Mouse (Mus musculus): ENCODE measurements around the gene Ccng2. TPM values are rescaled to one million over a fixed set of nuclear protein-coding genes. Genes with fewer than 3 reads are reported as not detected.

The Ccng2 gene
- polyA plus RNA-seq, 1 experiment from 2014 or later, result 124 TPM

DNA sequence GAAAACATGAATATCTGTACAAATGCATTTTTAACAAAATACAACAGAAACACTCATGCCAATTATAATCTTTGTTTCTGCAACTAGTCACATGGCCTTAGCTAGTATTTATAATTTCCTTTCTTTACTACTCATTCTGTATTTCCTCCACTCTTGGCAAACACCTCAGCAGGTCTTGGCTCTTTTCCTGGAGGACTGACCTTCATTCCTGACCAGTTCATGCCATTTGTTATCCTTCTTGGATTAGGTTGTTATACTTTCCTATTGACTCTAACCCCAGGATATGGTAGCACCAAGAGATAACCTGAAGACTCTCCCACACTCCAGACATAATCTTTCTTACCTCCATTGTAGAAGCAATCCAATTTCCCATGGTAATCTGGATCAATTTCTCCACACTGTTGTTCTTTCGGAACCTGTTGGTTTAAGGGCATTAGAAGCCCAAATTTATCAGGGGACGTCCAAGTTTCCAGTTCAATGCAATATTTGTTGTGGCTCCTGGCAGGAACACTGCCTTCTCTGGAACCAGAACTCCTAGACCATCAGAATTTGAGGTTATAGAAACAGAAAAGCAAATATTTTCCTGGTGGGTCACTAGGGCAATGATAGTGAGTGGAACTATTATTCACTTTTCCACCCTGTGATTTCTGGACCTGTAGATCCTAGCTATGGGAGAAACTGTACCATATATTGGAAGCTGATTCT, 38.2 kb downstream of the Ccng2 start:
- no peak for ATAC-seq (ENCODE audit: low FRiP score)
- Histone ChIP-seq H3K9me3 (no peaks in the 10 kb centered on the region), H3K4me1 (no peaks in the 10 kb centered on the region), H3K9ac (no peak overlapping the region), H3K27ac (no peak overlapping the region), H3K4me2 (no peak overlapping the region), H3K36me3 (replicated peaks) (no peaks in the 10 kb centered on the region), H3K27me3 (no peaks in the 10 kb centered on the region), H3K4me3 (replicated peaks) (no peak overlapping the region)
- WGBS, result 84% methylated on average over 2 of the region's 2 CpGs

DNA sequence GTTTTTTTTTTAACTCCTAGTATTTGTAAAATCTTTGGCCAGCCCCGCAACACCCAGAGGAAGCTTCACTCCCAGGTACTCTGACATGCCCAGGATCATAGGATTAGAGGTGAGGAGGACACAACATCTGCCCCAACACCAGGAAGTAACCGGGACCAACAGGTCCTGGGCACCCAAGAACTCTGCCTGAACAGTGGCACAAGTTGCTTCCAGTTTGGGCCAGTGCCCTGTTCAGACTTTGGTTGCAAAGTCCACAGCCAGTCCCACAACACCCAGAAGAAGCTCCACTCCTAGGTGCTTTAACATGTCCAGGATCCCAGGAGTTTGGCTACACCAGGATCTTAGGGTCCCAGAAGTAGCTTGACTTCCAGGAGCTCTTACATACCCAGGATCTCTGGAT, 41.9 kb downstream of the Ccng2 start:
- ATAC-seq (ENCODE audit: low FRiP score), result no peak
- WGBS, result 76% methylated on average over 2 of the region's 2 CpGs

DNA sequence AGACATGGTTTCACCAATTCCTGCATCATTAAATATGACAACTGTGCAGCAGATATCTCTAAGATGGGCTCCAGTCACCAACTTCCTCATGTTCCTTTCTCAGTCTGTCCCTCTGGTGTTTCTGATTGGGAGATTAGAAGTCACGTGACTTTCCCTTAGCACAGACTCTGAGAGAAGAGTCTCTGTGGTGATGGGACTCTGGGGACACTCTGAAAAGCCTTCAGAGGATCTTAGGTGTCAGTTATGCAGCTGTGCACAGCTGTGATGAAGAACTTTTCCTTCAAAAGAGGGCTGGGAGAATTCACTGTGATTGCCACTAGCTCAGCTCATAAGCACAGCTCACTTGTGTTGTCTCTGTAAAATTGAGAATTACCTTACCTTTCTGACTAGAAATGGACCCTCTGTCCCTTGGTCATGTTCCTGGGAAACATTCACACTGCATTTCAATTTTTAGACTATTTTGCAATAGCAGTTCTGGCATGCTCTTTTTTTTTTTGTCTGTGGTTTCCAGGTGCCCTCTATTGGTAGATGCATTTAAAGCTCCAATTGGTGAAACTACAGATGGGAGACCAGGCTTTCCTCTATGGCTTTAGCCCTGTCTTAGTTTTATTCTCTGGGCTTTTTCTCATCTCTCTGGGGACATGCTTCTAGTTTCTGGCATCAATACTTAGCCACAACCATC, 56.4 kb downstream of the Ccng2 start:
- no peak overlapping the region for H3K4me3 ChIP-seq (replicated peaks)
- no peak overlapping the region for H3K4me2 ChIP-seq
- ATAC-seq (ENCODE audit: low FRiP score), result no peak
- H3K9me3 ChIP-seq, result no peaks in the 10 kb centered on the region
- no peaks in the 10 kb centered on the region for H3K36me3 ChIP-seq (replicated peaks)
- WGBS, result 56% methylated on average over 1 of the region's 1 CpGs
- H3K27me3 ChIP-seq, result no peaks in the 10 kb centered on the region
- no peaks in the 10 kb centered on the region for H3K4me1 ChIP-seq
- no peak overlapping the region for H3K9ac ChIP-seq
- H3K27ac ChIP-seq, result no peak overlapping the region

More for the DNA sequence above, 41.9 kb downstream of the Ccng2 start:
- Histone ChIP-seq H3K27ac (no peak overlapping the region), H3K4me3 (replicated peaks) (no peak overlapping the region), H3K27me3 (no peaks in the 10 kb centered on the region), H3K36me3 (replicated peaks) (no peaks in the 10 kb centered on the region), H3K9me3 (no peaks in the 10 kb centered on the region), H3K4me2 (no peak overlapping the region), H3K4me1 (no peaks in the 10 kb centered on the region), H3K9ac (no peak overlapping the region)

Other genes starting within 250 kb of the Ccng2 start
- 0.18 and 0.29 TPM in 2 replicates for gene Sowahb, start 222.2 kb upstream of the Ccng2 start, polyA plus RNA-seq (2016; fragmentation: Nextera tagmentation; extraction: Ambion mirVana)
- gene Sept11, start 173.8 kb upstream of the Ccng2 start, polyA plus RNA-seq (2016; fragmentation: Nextera tagmentation; extraction: Ambion mirVana), result 302 and 335 TPM in 2 replicates
- 189 and 191 TPM in 2 replicates for gene Ccni, start 60.8 kb upstream of the Ccng2 start, polyA plus RNA-seq (2016; fragmentation: Nextera tagmentation; extraction: Ambion mirVana)
- gene 2010109A12Rik, start 60.7 kb upstream of the Ccng2 start, polyA plus RNA-seq (2016; fragmentation: Nextera tagmentation; extraction: Ambion mirVana), result 2.1 and 2.6 TPM in 2 replicates

Measured in forebrain, embryonic 12.5 days (tissue).